Mouse (Mus musculus) lung, postnatal 0 days (tissue): ENCODE measurements around the gene 4933407L21Rik.

Experiments used
- CTCF ChIP-seq: IDR thresholded peaks from 2 replicates; pipeline ENCODE4 v1.5.1; 2016; ENCODE audit warnings: antibody characterized with exemption, mild to moderate bottlenecking
- EP300 ChIP-seq: IDR thresholded peaks from 2 replicates; pipeline ENCODE4 v1.6.1; 2016; ENCODE audit warnings: antibody characterized with exemption, mild to moderate bottlenecking, control low read depth

DNA sequence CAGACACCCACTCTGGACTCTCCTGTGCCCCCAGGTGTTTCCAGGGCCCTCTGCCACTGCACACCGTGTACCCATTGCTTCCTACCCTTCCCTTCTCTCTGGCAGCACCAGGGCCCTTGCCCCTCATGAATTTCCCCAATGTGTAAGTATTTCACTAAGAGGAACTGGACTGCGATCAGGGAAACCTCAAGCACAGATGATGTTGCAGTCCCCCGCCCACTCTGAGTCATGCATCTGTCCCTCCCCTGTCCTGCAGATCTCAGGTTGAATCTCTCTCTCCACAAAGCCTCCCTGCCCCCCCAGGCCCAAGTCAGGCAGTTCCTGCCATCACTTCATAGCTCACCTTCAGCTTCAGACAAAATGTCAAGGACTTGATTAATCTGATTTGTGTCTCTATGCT lies 49.4 kb downstream of the 4933407L21Rik start:
- TF ChIP-seq CTCF (no peak), EP300 (no peak)
